Mouse (Mus musculus): Measurements from ENCODE around the gene Arhgap1.

Arhgap1 gene

DNA sequence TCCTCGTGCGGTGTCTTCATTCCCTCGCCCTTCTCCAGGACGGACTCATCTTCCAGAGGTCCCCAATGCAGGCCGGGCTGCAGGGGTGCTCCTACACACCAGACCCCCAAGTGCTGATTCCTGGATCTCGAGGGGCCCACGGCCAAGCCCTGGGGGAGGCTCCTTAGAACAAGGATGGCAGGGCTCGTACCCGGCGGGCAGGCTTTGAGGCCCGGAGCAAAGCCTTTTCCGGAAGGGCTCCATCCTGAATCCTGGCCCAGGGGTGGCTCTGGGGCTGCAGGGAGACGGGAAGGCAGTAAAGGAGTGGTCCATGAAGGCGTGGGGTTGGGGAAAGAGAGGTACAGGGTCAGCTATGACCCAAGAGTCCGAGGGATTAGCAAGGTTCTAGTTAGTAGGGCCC lies 508 bp upstream of the Arhgap1 start:
- DNase-seq (ENCODE audit: low read depth): no peak

DNA sequence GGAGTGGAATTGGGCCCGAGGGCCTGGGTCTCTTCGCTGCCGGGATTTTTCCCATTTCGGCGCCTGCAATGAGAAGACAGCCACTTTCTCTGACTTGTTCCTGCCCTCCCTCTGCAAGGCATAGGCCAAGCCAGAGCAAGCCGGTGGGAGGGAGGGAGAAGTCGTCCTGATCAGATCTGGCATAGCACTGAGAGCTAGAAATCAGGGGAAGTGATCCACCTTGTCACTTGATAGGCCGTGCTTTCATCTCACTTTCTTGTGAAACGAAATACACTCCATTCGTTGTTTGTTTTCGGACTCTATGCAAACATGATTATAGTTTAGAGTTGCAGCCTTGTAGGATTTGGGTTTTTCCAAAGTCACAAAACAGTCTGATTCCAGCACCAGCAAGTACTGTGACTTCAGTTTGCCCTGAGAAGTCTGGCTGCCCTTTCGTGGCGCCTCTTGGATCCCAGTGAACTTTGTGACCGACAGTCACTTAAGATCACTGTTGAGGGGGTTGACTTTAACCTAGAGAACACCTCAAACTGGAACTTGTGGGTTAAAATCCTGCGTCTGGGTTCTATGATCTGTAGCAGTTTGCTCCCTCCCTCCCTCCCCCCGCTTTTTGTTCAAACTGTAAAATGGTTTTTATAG lies 818 bp downstream of the Arhgap1 start:
- DNase-seq (ENCODE audit: low read depth): no peak

DNA sequence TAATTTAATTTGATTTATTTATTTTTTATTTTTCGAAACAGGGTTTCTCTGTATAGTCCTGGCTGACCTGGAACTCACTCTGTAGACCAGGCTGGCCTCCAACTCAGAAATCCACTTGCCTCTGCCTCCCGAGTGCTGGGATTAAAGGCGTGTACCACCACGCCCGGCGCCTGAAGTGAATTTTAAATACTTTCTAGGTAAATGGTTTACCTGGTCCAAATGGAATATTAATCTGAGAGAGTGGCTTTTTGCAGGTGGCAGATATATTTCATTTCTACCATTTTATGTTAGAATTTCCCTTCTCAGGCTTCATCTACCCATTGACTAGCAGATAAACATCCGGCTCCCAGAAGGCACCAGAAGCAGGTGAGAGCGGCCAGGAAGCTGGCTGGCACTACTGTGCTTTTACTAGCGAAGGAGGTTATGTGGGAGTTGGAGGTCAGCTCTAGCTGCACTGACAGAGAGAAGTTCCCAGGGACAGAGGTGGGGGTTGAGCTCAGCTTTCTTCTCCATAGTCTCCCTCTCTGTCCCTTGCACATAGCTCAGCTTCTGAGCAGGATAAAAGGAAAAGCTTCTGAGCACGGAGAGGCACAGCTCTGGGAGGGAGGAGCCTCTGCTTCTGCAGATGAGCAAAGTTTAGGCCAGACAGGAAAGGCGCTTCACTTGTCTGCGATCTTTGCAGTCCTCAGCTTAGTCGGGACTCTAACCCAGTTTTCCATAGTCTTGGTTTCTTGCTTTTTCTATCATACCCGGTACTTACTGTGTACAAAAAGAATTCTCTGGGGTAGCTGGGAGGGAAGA lies 2.0 kb downstream of the Arhgap1 start:
- DNase-seq (ENCODE audit: low read depth): no peak

- DNase-seq (ENCODE audit: low read depth): no peak
Measured at GRCm38 (mm10) chr2:91652863-91653262, 3.2 kb downstream of the Arhgap1 start.

DNA sequence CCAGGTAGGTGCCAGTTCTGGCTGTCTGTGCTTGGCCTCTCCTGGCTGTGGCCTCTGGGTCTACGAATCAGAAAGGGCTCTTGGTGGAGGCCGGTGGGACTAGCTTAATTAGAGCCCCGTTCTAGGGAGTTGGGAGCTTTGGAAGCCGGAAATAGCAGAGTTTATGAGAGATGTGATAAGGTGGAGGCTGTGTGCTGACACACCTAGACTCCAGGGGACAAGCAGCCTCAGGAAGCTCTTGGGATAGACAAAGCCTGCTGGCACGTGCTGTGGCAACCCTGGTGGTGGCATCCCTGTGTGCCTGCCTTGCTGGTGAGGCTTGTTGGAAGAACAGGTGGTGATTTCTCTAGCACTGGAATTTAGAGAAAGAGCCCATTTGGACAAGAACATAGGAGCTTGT lies 5.7 kb downstream of the Arhgap1 start:
- DNase-seq (ENCODE audit: low read depth): no peak

GRCm38 (mm10) chr2:91655827-91656226 lies 6.2 kb downstream of the Arhgap1 start:
- no peak for DNase-seq (ENCODE audit: low read depth)

- DNase-seq (ENCODE audit: low read depth): no peak
Measured at GRCm38 (mm10) chr2:91656774-91657173, 7.1 kb downstream of the Arhgap1 start.

DNA sequence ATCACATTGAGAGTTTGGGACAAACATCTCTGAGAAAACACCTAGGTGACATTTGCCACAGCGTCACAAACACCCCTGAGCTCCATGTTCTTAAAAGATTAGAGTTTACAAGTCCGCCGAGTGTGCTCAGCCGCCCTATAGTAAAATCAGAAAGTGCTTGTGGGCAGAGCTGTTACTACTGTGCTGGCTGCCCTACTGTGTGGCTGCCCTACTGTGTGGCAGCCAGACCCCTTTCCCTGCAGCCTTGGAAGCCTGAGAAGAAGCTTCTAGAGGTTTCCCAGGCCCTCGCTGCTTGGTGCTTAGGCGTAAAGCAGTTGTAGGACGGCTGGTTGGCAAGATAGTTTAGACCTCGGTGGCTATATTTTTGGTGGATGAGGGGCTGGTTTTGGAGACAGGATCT lies 10.0 kb downstream of the Arhgap1 start:
- no peak for DNase-seq (ENCODE audit: low read depth)

GRCm38 (mm10) chr2:91660981-91661380 lies 11.3 kb downstream of the Arhgap1 start:
- DNase-seq (ENCODE audit: low read depth): no peak

- DNase-seq (ENCODE audit: low read depth): no peak
Measured at GRCm38 (mm10) chr2:91664780-91665179, 15.1 kb downstream of the Arhgap1 start.

DNA sequence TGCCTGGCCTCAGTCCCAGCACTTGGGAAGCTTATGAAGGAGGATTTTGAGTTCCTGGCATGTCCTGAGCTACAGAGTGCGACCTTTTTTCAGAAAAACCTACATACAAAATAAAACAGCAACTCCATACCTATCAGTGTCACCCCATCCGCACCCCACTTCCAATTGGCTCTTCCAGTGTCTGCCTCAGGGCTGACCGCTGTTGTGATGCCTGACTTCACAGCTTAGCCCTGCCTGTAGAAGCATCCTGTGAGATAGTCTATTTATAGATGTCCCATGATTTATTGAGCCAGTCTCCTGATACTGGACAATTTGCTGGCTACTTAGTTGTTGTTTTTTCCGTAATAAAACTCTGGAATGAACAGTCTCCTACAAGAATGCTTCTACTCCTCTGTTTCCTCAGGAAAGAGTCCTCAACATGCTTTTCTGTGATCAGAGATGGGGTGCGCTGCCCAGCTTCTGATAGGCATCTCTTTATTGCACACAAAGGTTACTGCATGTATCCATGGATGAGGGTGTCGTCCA lies 16.8 kb downstream of the Arhgap1 start:
- no peak for DNase-seq (ENCODE audit: low read depth)

- DNase-seq (ENCODE audit: low read depth): no peak
Measured at GRCm38 (mm10) chr2:91667747-91668146, 18.1 kb downstream of the Arhgap1 start.

- DNase-seq (ENCODE audit: low read depth): no peak
Measured at GRCm38 (mm10) chr2:91669326-91669725, 19.7 kb downstream of the Arhgap1 start.

DNA sequence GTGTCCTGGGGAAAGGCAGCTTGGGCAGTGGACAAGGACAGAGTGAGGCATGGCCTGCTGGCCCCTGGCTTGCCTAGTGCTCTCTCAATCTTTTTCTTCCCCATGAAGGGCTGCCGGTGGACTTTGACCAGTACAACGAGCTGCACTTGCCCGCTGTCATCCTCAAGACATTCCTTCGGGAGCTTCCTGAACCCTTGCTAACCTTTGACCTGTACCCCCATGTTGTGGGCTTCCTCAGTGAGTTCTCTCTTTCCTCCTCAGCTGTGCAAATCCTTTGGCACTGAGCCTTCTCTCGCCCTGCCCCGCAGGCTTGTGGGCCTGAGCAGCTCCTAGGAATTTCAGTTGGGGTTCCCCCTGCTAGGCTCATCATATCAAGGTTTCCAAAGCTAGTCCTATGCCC lies 20.4 kb downstream of the Arhgap1 start:
- no peak for DNase-seq (ENCODE audit: low read depth)

GRCm38 (mm10) chr2:91673587-91673986 lies 23.9 kb downstream of the Arhgap1 start:
- no peak for DNase-seq (ENCODE audit: low read depth)

- DNase-seq (ENCODE audit: low read depth): no peak
Measured at GRCm38 (mm10) chr2:91674895-91675294, 25.2 kb downstream of the Arhgap1 start.

DNA sequence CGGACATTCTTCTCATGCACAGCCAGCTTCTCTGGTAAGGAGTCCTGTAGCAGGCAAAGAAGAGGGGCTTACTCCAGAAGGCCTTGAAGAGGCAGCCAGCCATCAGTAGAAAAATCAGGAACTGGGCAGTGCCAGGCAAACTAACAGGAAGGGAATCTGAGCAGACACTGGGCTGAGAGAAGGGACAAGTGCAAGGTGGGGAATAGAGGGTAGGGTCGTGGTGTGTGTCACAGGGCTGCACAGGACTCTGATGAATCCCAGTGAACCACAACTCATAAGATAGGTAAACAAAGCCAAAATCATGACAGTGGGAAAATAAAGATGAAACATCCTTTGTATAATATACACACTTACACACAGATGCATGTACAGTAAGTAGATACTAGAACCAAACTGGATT lies 26.8 kb downstream of the Arhgap1 start:
- DNase-seq (ENCODE audit: low read depth): no peak

GRCm38 (mm10) chr2:91676961-91677360 lies 27.3 kb downstream of the Arhgap1 start:
- no peak for DNase-seq (ENCODE audit: low read depth)

GRCm38 (mm10) chr2:91682850-91683249 lies 33.2 kb downstream of the Arhgap1 start:
- peak; percentile 64 for DNase-seq (ENCODE audit: low read depth)

DNA sequence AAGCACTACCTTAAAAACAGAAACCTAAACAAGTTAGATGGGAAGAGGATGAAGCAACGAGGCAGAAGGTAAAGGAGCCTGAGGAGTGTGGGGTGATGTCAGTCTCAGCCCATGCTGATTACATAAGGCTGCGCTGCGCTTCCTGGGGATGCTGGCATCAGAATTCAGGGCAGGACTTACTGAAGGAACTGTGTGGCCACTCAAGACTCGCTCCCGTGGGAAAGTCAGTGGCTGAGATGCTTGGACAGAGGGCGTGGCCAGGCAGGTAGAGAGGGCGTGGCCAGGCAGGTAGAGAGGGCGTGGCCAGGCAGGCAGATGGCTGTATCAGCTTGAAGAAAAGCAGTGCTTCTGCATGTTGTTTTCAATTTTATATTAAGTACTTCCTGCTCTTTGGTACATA lies 34.3 kb downstream of the Arhgap1 start:
- DNase-seq (ENCODE audit: low read depth): no peak

DNA sequence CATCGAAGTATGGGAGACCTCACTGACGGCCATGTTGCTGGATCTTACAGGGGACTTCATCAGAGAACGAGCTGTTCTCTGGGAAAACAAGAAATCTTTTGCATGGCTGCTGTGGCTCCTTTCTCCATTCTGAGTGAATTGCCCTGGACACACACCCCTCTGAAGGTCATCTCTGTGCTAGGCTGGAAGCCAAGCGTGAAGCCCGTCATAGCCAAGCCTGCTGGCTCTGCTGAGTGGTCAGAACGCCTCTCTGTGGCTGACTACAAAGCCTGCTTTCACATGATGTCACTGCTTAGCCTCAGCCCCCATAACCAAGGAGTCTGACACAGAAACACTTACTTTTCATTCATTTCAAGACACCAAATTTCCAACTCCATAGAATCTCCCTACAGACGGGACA lies 39.8 kb downstream of the Arhgap1 start:
- DNase-seq (ENCODE audit: low read depth): no peak

DNA sequence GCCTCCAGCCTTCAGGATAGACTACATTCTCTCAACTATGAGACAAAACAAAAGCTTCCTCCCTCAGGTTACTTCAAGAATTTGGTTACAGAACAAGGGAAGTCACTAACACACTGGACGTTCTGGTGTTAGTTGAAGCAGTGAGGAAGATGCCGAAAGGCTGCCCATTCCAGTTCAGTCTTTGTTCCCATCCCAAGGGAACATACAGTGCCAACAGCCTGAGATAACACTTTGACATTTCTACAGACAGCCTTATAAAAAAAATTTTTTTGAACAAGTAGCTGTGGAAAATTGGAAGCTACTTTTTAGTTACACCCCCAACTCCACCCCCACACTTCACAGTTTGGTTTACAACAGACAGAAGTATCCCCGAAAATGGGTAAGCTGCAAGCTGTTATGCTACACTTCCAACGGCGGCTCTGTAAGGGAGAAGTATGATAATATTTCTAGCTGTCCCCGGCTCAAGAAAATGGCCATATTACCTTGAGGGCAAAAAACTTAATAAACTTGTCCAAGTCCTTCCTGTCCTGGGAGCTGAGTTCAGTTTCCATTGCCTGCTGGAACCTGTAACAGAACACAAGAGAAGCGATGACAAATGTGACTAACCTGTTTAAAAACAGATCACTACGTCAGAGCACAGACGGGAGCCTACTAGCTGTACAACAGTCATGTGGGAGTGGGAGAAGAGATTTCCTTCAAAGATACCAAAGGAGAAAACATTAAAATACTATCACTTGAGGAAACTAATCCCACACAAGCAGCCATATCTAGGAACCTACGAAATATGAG lies 46.0 kb downstream of the Arhgap1 start:
- DNase-seq (ENCODE audit: low read depth): no peak

DNA sequence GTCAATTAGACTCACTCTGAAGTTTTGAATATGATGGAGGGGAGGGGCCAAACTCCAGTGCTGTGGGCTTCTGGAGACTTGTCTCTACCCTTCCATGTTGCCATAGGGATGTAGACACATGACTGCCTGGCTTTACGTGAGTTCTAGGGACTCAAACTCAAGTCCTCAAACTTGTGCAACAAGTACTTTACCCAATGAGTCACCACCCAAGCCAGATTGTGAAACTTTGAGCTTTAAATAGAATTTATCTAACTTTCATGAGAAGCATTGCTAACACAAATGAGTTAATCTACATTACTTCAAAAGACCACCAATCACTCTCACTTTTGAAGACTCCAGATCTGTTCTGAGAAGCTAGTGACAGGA lies 46.5 kb downstream of the Arhgap1 start:
- DNase-seq (ENCODE audit: low read depth): no peak

Measured in c-Kit-positive CD71-positive TER-119-negative erythroid progenitor cells, embryonic 14.5 days (primary cell).